Mouse (Mus musculus) stomach, embryonic 14.5 days (tissue): ENCODE measurements around the gene Eaf2. TPM values are rescaled to one million over a fixed set of nuclear protein-coding genes. Genes with fewer than 3 reads are reported as not detected.

Source experiments
- microRNA-seq: library from miRNA; unstranded; fragments of <30 nt; microRNA quantifications from one replicate; pipeline ENCODE4, GENCODE M21; 2016
- polyA plus RNA-seq: library from polyadenylated mRNA; unstranded; fragments of >200 nt; fragmentation: Nextera tagmentation; extraction: Ambion mirVana; gene quantifications from 2 replicates; pipeline ENCODE4 v1.2.1, GENCODE M21; 2014

Gene Eaf2
- polyA plus RNA-seq, 1 experiment from 2014 or later, result 1.8 TPM

Small RNA genes within 50 kb of the gene (microRNA-seq; reads per million reads assigned to microRNA genes)
- not detected for gene Gm22617

Other genes with a start within 250 kb of the Eaf2 start
- gene Cd86, start 208.9 kb downstream of the Eaf2 start, polyA plus RNA-seq, result 2.0 and 2.7 TPM in 2 replicates
- 5.8 and 6.2 TPM in 2 replicates for gene Ildr1, start 181.0 kb downstream of the Eaf2 start, polyA plus RNA-seq
- 7.0 and 7.9 TPM in 2 replicates for gene Slc15a2, start 90.0 kb downstream of the Eaf2 start, polyA plus RNA-seq
- 38.7 and 45.6 TPM in 2 replicates for gene Iqcb1, start 46.6 kb downstream of the Eaf2 start, polyA plus RNA-seq
- 123 and 125 TPM in 2 replicates for gene Golgb1, start 137 bp upstream of the Eaf2 start, polyA plus RNA-seq
- 2.1 and 2.7 TPM in 2 replicates for gene Hcls1, start 60.0 kb upstream of the Eaf2 start, polyA plus RNA-seq
- gene Fbxo40, start 115.5 kb upstream of the Eaf2 start, polyA plus RNA-seq, result not detected in 2 replicates
- 10.5 and 11.7 TPM in 2 replicates for gene Polq, start 136.8 kb upstream of the Eaf2 start, polyA plus RNA-seq